Mouse (Mus musculus): ENCODE measurements at regions not wholly inside any gene's neighbourhood (a gene's known extent, or its start where the extent isn't known, plus 50 kb on each side); places are given as distances from the start of the nearest gene placed in this dataset.

DNA sequence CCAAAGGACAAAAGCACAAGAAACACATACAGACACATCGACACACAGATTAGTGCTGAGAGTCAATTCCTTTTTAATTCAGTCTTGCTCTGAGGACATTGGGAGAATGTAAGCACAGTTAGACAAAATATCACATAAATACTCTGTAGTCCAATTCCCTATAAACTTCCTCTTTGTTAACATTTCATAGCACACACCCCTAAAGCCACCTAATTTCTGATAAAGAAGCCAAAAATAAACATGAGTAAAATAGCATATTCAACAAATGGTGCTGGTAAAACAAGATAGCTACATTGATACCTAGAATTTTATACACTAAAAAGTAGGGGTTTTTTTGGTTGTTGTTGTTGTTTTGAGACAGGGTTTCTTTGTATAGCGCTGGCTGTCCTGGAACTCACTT lies 356.6 kb downstream of the Smarca1 start:
- Histone ChIP-seq H3K4me1 (replicated peaks; ENCODE audit: control insufficient read depth, insufficient read depth, low read length) (no peaks in the 10 kb centered on the region), H3K9ac (ENCODE audit: low read length) (no peak overlapping the region), H3K4me3 (ENCODE audit: low read depth, low read length) (no peak overlapping the region), H3K4me2 (ENCODE audit: low read depth, low read length, severe bottlenecking) (no peak overlapping the region), H3K9me3 (ENCODE audit: control insufficient read depth, low read length) (no peaks in the 10 kb centered on the region), H3K27ac (ENCODE audit: low read depth, low read length) (no peak overlapping the region), H3K36me3 (ENCODE audit: control insufficient read depth, insufficient read depth, low read length) (no peaks in the 10 kb centered on the region), H3K27me3 (ENCODE audit: control insufficient read depth, insufficient read depth, low read length) (no peaks in the 10 kb centered on the region)
- ATAC-seq (replicated peaks; ENCODE audit: low FRiP score) (no peak), DNase-seq (ENCODE audit: low spot score) (no peak)
- WGBS: 93% methylated on average over 2 of the region's 2 CpGs

DNA sequence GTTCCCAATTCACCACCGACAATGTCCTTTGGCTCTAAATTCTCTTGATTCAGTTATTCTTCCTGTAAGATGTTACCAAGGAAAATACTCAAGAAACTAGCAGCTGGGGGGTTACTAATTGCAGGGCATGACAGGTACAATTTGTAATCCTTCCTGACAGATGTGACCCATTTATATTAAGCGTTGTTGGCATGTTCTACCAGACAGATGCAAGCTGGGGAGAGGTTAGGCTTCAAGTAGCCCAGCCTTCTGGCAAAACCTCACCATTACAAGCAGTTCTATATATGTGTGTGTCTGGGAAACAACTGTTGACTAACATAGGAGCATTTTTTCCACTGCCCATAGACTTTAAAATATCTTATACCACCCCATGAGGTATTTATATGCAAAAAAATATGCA lies 397.7 kb downstream of the Smarca1 start:
- Histone ChIP-seq H3K27me3 (ENCODE audit: control insufficient read depth, insufficient read depth, low read length) (no peaks in the 10 kb centered on the region), H3K4me2 (ENCODE audit: low read depth, low read length, severe bottlenecking) (no peak overlapping the region), H3K9me3 (ENCODE audit: control insufficient read depth, low read length) (no peaks in the 10 kb centered on the region), H3K4me1 (replicated peaks; ENCODE audit: control insufficient read depth, insufficient read depth, low read length) (no peaks in the 10 kb centered on the region), H3K4me3 (ENCODE audit: low read depth, low read length) (no peak overlapping the region), H3K27ac (ENCODE audit: low read depth, low read length) (no peak overlapping the region), H3K36me3 (ENCODE audit: control insufficient read depth, insufficient read depth, low read length) (no peaks in the 10 kb centered on the region), H3K9ac (ENCODE audit: low read length) (no peak overlapping the region)
- DNase-seq (ENCODE audit: low spot score): no peak
- WGBS: 48% methylated on average over 2 of the region's 2 CpGs
- ATAC-seq (replicated peaks; ENCODE audit: low FRiP score): no peak

DNA sequence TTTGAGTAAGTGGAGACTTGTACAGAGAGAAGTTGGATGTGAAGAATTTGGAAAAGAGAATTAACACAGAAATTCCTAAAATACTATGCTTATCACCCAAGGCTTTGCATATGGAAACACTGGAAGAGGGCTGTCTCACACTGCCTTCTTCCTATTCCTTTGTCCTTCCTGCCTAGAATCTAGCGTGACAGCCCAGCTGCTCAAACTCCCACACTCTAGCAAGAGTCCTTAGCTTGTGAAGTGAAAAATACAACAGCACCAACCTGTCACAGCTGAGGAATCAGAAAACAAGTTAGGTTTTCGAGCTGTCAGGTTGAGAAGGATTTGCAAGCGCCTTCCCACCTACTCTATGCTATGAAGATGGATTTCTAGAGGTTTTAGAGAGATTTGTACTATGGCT lies 410.0 kb downstream of the Smarca1 start:
- 81% methylated on average over 3 of the region's 3 CpGs for WGBS
- H3K36me3 ChIP-seq (ENCODE audit: control insufficient read depth, insufficient read depth, low read length): no peaks in the 10 kb centered on the region
- no peak overlapping the region for H3K27ac ChIP-seq (ENCODE audit: low read depth, low read length)
- no peak overlapping the region for H3K9ac ChIP-seq (ENCODE audit: low read length)
- H3K4me2 ChIP-seq (ENCODE audit: low read depth, low read length, severe bottlenecking): no peak overlapping the region
- no peaks in the 10 kb centered on the region for H3K27me3 ChIP-seq (ENCODE audit: control insufficient read depth, insufficient read depth, low read length)
- H3K4me1 ChIP-seq (replicated peaks; ENCODE audit: control insufficient read depth, insufficient read depth, low read length): no peaks in the 10 kb centered on the region
- H3K4me3 ChIP-seq (ENCODE audit: low read depth, low read length): no peak overlapping the region
- ATAC-seq (replicated peaks; ENCODE audit: low FRiP score): no peak
- no peaks in the 10 kb centered on the region for H3K9me3 ChIP-seq (ENCODE audit: control insufficient read depth, low read length)
- no peak for DNase-seq (ENCODE audit: low spot score)

DNA sequence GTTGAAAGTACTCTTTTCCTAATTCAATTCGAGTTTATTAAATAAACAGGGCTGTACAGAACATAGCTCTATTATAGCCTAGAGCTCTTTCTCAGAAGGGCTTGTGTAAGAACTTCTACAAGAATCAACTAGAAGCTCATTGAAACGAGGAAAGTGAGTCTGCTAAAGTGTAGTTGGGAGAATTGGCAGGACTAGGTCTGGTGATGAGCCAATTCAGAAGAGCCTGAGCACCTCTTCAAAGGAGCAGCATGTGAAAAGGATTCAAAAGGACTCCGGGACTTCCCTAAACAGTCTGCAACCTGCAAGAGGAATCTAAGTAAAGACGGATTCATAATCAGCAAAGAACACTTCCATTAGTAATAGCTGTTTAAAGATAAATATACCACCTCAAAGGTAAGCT lies 414.5 kb downstream of the Smarca1 start:
- Histone ChIP-seq H3K4me2 (ENCODE audit: low read depth, low read length, severe bottlenecking) (no peak overlapping the region), H3K36me3 (ENCODE audit: control insufficient read depth, insufficient read depth, low read length) (no peaks in the 10 kb centered on the region), H3K4me3 (ENCODE audit: low read depth, low read length) (no peak overlapping the region), H3K4me1 (replicated peaks; ENCODE audit: control insufficient read depth, insufficient read depth, low read length) (no peaks in the 10 kb centered on the region), H3K27ac (ENCODE audit: low read depth, low read length) (no peak overlapping the region), H3K9ac (ENCODE audit: low read length) (no peak overlapping the region), H3K9me3 (ENCODE audit: control insufficient read depth, low read length) (no peaks in the 10 kb centered on the region), H3K27me3 (ENCODE audit: control insufficient read depth, insufficient read depth, low read length) (no peaks in the 10 kb centered on the region)
- 67% methylated on average over 4 of the region's 4 CpGs for WGBS
- ATAC-seq (replicated peaks; ENCODE audit: low FRiP score): no peak
- DNase-seq (ENCODE audit: low spot score): no peak

DNA sequence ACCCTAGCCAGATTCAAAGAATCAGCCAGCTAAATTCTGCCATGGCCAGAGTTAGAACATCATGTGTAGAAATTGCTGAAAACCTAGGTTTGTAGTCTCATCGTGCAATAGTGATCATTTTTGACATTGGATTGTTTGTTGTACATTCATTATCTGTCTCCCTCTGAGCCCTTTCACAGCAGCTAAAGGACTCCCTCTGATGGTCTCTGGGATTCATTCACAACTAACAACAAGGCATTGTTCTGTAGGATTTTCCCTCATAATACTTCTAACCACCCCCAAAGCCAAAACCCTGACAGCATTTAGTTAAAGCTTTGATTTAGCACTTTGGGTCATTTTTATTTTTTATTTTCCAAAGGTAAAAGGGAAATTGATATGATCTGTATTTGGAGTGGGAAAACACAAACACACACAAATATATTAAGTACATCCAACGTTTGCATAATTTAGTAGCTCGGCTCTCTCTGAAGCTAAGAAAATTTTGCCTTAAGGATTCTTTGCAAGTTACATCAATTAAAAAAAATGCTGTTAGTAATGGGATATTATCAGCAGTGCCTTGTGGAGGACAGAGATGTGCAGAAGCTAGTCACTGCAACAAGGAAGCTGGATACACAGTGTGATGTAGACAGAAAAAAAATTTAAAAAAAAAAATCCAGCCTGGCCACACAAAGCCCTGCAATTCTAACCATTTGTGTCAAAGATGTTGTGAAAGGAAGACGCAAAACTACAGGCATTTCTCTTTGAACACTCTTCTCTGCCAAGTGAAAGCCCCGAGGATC lies 425.9 kb downstream of the Smarca1 start:
- no peak overlapping the region for H3K4me2 ChIP-seq (ENCODE audit: low read depth, low read length, severe bottlenecking)
- peak; percentile 46; the same call in 1 of the 2 replicates for ATAC-seq (replicated peaks; ENCODE audit: low FRiP score)
- no peaks in the 10 kb centered on the region; the same call in 1 of the 2 replicates for H3K4me1 ChIP-seq (replicated peaks; ENCODE audit: control insufficient read depth, insufficient read depth, low read length)
- H3K9ac ChIP-seq (ENCODE audit: low read length): no peak overlapping the region
- no peaks in the 10 kb centered on the region for H3K36me3 ChIP-seq (ENCODE audit: control insufficient read depth, insufficient read depth, low read length)
- H3K4me3 ChIP-seq (ENCODE audit: low read depth, low read length): no peak overlapping the region
- no peaks in the 10 kb centered on the region for H3K9me3 ChIP-seq (ENCODE audit: control insufficient read depth, low read length)
- H3K27ac ChIP-seq (ENCODE audit: low read depth, low read length): no peak overlapping the region
- WGBS: 36% methylated on average over 5 of the region's 5 CpGs
- H3K27me3 ChIP-seq (ENCODE audit: control insufficient read depth, insufficient read depth, low read length): no peaks in the 10 kb centered on the region
- DNase-seq (ENCODE audit: low spot score): no peak

DNA sequence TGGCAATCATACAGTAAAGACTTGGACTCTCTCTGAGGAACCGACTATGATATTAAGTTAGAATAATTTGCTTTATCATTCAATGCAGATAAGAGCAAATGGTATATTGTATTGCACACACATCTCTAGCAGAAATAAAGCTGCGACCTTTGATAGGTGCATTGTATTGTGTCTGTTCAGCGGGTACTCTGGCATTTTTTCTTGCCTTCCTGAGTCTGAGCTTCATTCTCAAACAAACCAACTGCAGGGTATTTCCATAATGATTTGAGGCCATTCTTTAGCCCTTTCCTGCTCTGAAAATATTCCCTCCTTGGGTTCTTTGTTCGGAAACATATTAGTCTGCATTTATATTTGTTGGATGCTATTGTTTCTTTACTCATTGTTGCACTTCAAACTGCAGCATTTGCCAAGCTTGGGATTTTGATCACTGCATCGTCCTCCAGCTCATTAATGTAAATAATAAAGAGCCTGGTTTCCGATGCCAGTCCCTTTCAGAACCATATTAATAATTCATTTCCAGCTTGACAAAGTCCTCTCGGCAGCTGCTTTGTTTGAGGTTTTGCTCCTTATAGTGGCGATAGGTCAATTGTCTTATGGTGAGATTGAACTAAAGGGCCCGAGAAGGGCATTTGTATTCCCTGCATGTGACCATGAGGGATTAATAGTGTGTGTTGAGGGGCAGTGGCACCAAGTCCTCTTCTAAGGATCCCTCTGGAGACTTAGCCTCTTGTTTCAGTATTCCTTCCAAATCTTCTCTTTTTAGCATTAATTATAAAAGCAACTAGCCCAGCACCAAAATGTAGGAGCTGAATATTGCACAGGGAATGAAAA lies 430.9 kb downstream of the Smarca1 start:
- DNase-seq (ENCODE audit: low spot score): no peak

More for the DNA sequence above, 430.9 kb downstream of the Smarca1 start:
- Histone ChIP-seq H3K4me2 (ENCODE audit: low read depth, low read length, severe bottlenecking) (no peak overlapping the region), H3K9ac (ENCODE audit: low read length) (no peak overlapping the region), H3K9me3 (ENCODE audit: control insufficient read depth, low read length) (no peaks in the 10 kb centered on the region), H3K4me1 (replicated peaks; ENCODE audit: control insufficient read depth, insufficient read depth, low read length) (no peaks in the 10 kb centered on the region; the same call in 1 of the 2 replicates), H3K4me3 (ENCODE audit: low read depth, low read length) (no peak overlapping the region), H3K36me3 (ENCODE audit: control insufficient read depth, insufficient read depth, low read length) (no peaks in the 10 kb centered on the region), H3K27me3 (ENCODE audit: control insufficient read depth, insufficient read depth, low read length) (no peaks in the 10 kb centered on the region), H3K27ac (ENCODE audit: low read depth, low read length) (no peak overlapping the region)
- WGBS: 63% methylated on average over 9 of the region's 9 CpGs
- ATAC-seq (replicated peaks; ENCODE audit: low FRiP score): peak; percentile 64
